Mouse (Mus musculus) intestine, postnatal 0 days (tissue): ENCODE data around the gene Actr6. TPM values are rescaled to one million over a fixed set of nuclear protein-coding genes. Genes with fewer than 3 reads are reported as not detected.

ENCODE experiments used
- ATAC-seq: fragments of 200-750 bp; cut with Nextera tagmentation; 2 replicates; pipeline ENCODE4 v1.8.0; 2017; ENCODE audit warnings: mild to moderate bottlenecking, moderate TSS enrichment, moderate library complexity
- H3K27ac ChIP-seq: fragments of 300-500 bp; sonication (generic); 2 replicates; pipeline ENCODE4 v1.5.1; 2014; ENCODE audit warnings: mild to moderate bottlenecking, low read depth, low read length, moderate library complexity
- H3K27me3 ChIP-seq: fragments of 300-500 bp; sonication (generic); replicated peaks from 2 replicates; pipeline ENCODE4 v1.6.1; 2014; ENCODE audit warnings: low read length, mixed read lengths; ENCODE audit not compliant: control insufficient read depth, insufficient read depth
- H3K36me3 ChIP-seq: fragments of 300-500 bp; sonication (generic); 2 replicates; pipeline ENCODE4 v1.6.1; 2014; ENCODE audit warnings: mild to moderate bottlenecking, moderate library complexity; ENCODE audit not compliant: control insufficient read depth, insufficient read depth
- H3K4me1 ChIP-seq: fragments of 300-500 bp; sonication (generic); replicated peaks from 2 replicates; pipeline ENCODE4 v1.6.1; 2014; ENCODE audit warnings: antibody characterized with exemption, low read length, mixed read lengths; ENCODE audit not compliant: control insufficient read depth, insufficient read depth
- H3K4me2 ChIP-seq: fragments of 300-500 bp; sonication (generic); replicated peaks from 2 replicates; pipeline ENCODE4 v1.6.1; 2014; ENCODE audit warnings: low read depth, mild to moderate bottlenecking, moderate library complexity
- H3K4me3 ChIP-seq: fragments of 300-500 bp; sonication (generic); 2 replicates; pipeline ENCODE4 v1.5.1; 2014; ENCODE audit warnings: low read depth, low read length
- H3K9ac ChIP-seq: fragments of 300-500 bp; sonication (generic); 2 replicates; pipeline ENCODE4 v1.6.1; 2014; ENCODE audit warnings: mild to moderate bottlenecking, low read depth, low read length
- H3K9me3 ChIP-seq: fragments of 300-500 bp; sonication (generic); 2 replicates; pipeline ENCODE4 v1.6.1; 2016; ENCODE audit warnings: mixed run types; ENCODE audit not compliant: control insufficient read depth
- CTCF ChIP-seq: sonication (generic); IDR thresholded peaks from 2 replicates; pipeline ENCODE4 v1.5.1; 2016; ENCODE audit warnings: low read depth, mild to moderate bottlenecking, control low read depth, antibody characterized with exemption, moderate library complexity
- WGBS: fragments of 180-500 bp; shearing (Covaris S2); extraction: QIAGEN DNeasy Blood & Tissue Kit; methylation state at CpG from one replicate; pipeline ENCODE4 v1.1.7; 2014; 5-methylcytosine and 5-hydroxymethylcytosine counted together
- polyA plus RNA-seq: library from polyadenylated mRNA; unstranded; fragments of >200 nt; fragmentation: Nextera tagmentation; extraction: Ambion mirVana; gene quantifications from 2 replicates; pipeline ENCODE4 v1.2.1, GENCODE M21; 2015

Gene Actr6
- polyA plus RNA-seq, 1 experiment from 2014 or later: 12.5 TPM

DNA sequence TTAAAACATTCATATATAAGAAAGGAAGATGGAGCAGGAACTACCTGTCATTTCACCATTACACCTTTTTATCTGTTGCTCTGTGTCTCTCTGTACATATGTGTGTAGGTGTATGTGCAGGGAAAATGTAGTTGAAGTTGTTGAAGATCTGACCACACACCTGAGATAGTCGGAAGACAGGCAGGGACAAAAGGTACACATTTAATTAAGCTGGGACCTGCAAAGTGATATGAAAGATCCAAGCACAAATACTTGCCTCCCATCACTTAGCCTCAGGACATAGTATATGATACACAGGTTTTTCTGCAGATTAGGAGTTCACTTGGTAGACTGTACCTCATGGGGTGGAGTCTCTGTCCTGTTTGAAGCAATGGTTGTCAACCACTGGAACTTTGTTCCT is 15.8 kb upstream of the Actr6 start:
- H3K4me3 ChIP-seq: no peak overlapping the region
- H3K9me3 ChIP-seq: no peaks in the 10 kb centered on the region
- H3K27ac ChIP-seq: no peak overlapping the region
- TF ChIP-seq CTCF: no peak
- H3K4me1 ChIP-seq: peaks cover 6% of the 10 kb centered on the region; the same call in 1 of the 2 replicates
- no peak overlapping the region for H3K9ac ChIP-seq
- H3K4me2 ChIP-seq: no peak overlapping the region
- WGBS: 82% methylated on average over 1 of the region's 1 CpGs
- H3K27me3 ChIP-seq: no peaks in the 10 kb centered on the region
- ATAC-seq: no peak
- no peaks in the 10 kb centered on the region for H3K36me3 ChIP-seq

DNA sequence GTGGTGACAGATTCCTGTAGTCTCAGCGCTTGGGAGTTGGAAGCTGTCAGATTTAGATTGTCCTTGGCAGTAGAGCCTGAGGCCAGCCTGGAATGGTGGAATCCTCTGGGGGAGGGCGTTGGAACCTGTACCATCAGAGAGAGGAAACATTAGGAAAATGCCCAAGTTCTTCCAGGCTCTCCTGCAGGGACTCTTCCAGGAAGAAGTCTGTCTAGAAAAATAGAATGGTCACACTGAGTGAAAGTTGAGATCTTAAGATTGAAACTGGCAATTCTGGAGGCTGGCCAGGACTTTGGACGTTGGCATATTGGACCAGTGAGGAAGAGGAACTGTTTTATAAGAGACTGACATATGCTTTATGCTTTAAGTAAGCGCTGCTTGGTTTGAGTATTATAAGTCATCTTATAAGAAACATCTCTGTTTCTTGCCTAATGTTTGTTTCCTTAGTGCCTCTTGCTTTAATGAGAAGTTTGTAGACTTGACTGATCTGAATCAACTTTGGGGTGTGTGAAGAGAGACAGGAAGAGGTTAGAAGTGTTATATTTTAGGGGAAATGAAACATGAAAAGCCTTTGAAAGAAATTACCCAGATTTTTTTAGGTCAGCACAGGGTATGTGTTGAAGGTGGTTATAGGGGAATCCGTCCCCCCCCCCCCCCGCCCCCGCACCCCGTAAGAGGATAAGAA is 15.3 kb upstream of the Actr6 start:
- no peaks in the 10 kb centered on the region for H3K27me3 ChIP-seq
- no peak overlapping the region for H3K4me3 ChIP-seq
- H3K27ac ChIP-seq: no peak overlapping the region
- H3K9me3 ChIP-seq: no peaks in the 10 kb centered on the region
- peaks cover 6% of the 10 kb centered on the region; the same call in 1 of the 2 replicates for H3K4me1 ChIP-seq
- H3K36me3 ChIP-seq: no peaks in the 10 kb centered on the region
- no peak for TF ChIP-seq CTCF
- H3K4me2 ChIP-seq: peak overlapping the region; percentile 35
- no peak for ATAC-seq
- 73% methylated on average over 8 of the region's 8 CpGs for WGBS
- H3K9ac ChIP-seq: no peak overlapping the region

DNA sequence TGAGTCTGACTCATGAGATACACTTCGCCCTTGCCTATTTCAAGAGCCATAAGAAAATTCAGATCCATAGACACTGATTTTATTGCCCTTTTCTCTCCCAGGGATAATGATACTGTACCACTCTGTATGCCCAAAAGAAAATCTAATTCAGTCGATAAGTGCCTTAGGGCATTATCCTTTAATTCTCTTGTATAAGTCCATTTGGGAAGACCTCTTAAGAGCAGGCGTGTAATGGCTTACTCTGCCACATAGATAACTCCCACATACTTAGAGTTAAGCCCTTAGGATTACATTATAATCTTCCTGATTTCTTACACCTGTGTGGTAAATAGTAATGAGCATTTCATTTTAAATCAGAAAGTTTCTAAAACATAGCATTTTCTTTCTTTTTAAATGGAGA is 14.5 kb upstream of the Actr6 start:
- H3K4me2 ChIP-seq: no peak overlapping the region
- no peak for ATAC-seq
- no peak overlapping the region for H3K27ac ChIP-seq
- no peaks in the 10 kb centered on the region for H3K36me3 ChIP-seq
- H3K9ac ChIP-seq: no peak overlapping the region
- H3K4me3 ChIP-seq: no peak overlapping the region
- H3K27me3 ChIP-seq: no peaks in the 10 kb centered on the region
- peaks cover 6% of the 10 kb centered on the region; the same call in 1 of the 2 replicates for H3K4me1 ChIP-seq
- H3K9me3 ChIP-seq: no peaks in the 10 kb centered on the region
- WGBS: 67% methylated on average over 3 of the region's 3 CpGs
- no peak for TF ChIP-seq CTCF

DNA sequence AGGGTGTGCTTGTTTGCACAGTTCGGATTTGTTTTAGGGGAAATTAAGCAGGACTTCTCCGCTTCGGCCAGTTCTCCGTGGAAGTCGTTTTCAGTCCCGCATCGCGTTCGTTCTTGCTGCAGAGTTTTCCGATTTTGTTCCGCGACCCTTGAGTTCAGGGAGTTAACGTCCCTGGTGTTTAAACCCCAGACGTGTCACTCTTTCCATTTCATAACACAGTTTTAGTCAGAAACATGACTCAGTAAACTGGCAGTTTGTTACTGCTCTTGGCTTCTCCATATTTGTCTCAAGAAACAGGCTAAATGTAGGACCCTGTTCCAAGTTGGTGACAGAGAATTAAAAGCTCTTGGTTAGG is 13.5 kb upstream of the Actr6 start:
- peak overlapping the region; percentile 93 for H3K4me2 ChIP-seq
- H3K9ac ChIP-seq: peak overlapping the region; percentile 92
- no peaks in the 10 kb centered on the region for H3K27me3 ChIP-seq
- no peak for ATAC-seq
- H3K36me3 ChIP-seq: no peaks in the 10 kb centered on the region
- peak overlapping the region; percentile 84 for H3K27ac ChIP-seq
- peak overlapping the region; percentile 92 for H3K4me3 ChIP-seq
- under 1% methylated on average over 14 of the region's 14 CpGs for WGBS
- H3K9me3 ChIP-seq: no peaks in the 10 kb centered on the region
- no peak for TF ChIP-seq CTCF
- peaks cover 6% of the 10 kb centered on the region; the same call in 1 of the 2 replicates for H3K4me1 ChIP-seq

DNA sequence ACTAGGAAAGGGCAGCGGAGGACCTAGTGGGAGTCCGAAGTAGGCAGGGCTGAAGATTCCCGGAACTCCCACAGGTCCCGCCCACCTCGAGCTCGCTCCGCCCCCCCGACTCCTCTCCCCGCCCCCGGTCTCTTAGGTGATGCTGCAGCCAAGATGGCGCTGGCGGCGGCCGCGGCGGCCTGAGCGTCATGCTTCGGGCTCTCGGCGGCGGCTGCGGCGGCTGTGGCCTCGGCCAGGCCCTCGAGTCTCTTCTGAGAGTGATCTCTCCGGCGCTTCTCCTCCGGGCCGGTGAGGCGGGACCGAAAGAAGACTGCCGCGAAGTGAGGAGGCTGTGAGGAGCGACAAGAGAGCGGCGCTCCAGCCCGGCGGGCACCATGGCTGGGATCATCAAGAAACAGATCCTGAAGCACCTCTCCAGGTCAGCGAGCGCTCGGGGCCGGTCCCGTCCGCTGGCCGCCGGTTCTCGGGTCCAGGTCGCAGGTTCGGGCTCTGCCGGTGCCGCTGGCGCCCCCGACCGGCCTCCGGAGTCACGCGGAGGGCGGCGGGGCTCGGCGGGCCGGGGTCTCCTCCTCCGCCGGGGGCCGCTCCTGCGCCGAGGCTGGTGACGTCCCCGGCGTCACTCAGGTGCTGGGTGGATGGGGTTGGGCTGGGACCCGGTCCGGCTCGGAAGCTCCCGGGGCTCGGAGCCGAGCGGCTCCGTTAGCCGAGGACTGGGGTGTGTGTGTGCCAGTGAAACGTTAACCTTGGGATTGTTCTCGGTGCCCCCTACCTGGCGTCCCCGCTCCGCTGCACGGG is 13.0 kb upstream of the Actr6 start, which contains the start of gene Uhrf1bp1l:
Uhrf1bp1l (plus strand) TSS at position 121 of the 795 bp plus-strand sequence.
- Histone ChIP-seq H3K9ac (peak within 1 kb of the TSS; percentile 92), H3K27ac (peak within 1 kb of the TSS; percentile 84), H3K9me3 (no peaks in the 10 kb centered on the region), H3K4me3 (peak within 1 kb of the TSS; percentile 92), H3K4me1 (peaks cover 6% of the 10 kb centered on the region; the same call in 1 of the 2 replicates), H3K4me2 (peak within 1 kb of the TSS; percentile 93), H3K36me3 (no peaks in the 10 kb centered on the region), H3K27me3 (no peaks in the 10 kb centered on the region)
- under 1% methylated on average over 85 of the region's 85 CpGs for WGBS
- peak; percentile 88 for ATAC-seq
- TF ChIP-seq CTCF: peak; percentile 32

DNA sequence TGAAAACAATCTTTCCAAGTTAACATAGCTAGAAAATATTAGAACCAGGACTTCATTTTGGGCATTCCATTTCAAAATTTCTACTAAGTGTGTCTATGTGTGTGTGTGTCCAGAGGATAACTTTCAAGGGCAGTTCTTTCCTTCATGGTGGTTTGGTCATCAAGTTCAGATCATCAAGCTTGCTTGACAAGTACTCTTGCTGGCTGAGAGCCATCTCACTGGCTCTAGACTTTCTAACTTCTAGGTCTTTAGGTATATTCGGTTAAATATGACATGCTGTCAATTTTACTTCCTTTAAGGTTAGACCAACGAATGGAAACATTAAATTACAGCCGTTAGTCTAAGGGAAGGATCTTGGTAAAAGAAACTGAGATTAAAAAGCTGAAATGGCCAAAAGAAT is 12.2 kb upstream of the Actr6 start:
- no peak for ATAC-seq
- no peak overlapping the region for H3K27ac ChIP-seq
- 0 out of 2 replicates have a peak, but pooled peaks cover 2% of the 10 kb centered on the region for H3K27me3 ChIP-seq
- H3K4me2 ChIP-seq: peak overlapping the region; percentile 93
- peak overlapping the region; percentile 92 for H3K4me3 ChIP-seq
- TF ChIP-seq CTCF: no peak
- 19% methylated on average over 3 of the region's 3 CpGs for WGBS
- no peaks in the 10 kb centered on the region for H3K36me3 ChIP-seq
- H3K9ac ChIP-seq: 0 out of 2 replicates have a peak overlapping the region, but pooled peaks have one; percentile 92
- no peaks in the 10 kb centered on the region for H3K9me3 ChIP-seq
- peaks cover 6% of the 10 kb centered on the region; the same call in 1 of the 2 replicates for H3K4me1 ChIP-seq
